Mouse (Mus musculus): ENCODE data around the gene Jaml. TPM values are rescaled to one million over a fixed set of nuclear protein-coding genes. Genes with fewer than 3 reads are reported as not detected.

The Jaml gene
- polyA plus RNA-seq, 1 experiment from 2014 or later, result 0.15 TPM

- WGBS, result 21% methylated on average over 5 of the region's 5 CpGs
- no peak overlapping the region for H3K27ac ChIP-seq
- no peaks in the 10 kb centered on the region for H3K36me3 ChIP-seq (replicated peaks)
- no peak overlapping the region for H3K9ac ChIP-seq
- H3K27me3 ChIP-seq, result peaks cover 76% of the 10 kb centered on the region
- no peaks in the 10 kb centered on the region for H3K9me3 ChIP-seq
- H3K4me3 ChIP-seq (replicated peaks), result no peak overlapping the region
- ATAC-seq (ENCODE audit: low FRiP score), result no peak
- peaks cover 14% of the 10 kb centered on the region for H3K4me1 ChIP-seq
- no peak overlapping the region for H3K4me2 ChIP-seq
Observed at GRCm38 (mm10) chr9:45133484-45134310, 54.7 kb downstream of the Jaml start.

DNA sequence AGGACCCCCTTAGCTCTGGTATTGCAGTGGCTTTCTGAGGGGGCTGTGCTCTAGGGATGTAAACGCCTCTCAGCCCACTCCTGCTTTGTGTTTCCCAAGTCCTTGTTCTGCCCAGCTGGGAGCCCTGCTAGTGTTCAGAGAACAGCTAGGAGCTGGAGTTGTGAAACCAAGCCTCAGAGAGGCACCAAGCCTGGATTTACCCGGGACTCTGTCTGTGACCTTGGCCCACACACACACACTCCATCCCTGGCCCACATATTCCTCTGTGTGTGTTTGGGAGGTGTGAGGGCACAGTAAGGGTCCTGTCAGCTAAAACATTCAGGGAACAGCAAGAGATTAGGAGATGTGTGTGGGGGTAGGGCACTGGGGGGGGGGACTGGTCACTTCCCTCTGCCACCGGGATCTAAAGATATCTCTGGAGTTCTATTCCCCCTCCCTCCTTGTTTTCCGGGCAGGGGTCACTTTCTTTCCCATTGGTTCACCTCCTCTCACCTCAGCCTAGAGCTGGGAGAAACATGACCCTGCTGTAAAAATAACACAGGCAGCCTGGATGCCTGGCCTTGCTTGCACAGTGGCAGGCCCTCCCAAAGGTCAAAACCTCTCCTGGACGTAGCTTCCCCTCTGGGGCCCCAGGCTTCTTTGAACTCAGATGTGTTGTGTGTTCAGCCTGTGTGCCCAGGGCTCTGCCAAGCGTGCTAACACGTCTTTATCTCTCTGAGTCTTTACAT, 57.6 kb downstream of the Jaml start:
- 10% methylated on average over 7 of the region's 7 CpGs for WGBS
- H3K36me3 ChIP-seq (replicated peaks), result no peaks in the 10 kb centered on the region
- H3K4me3 ChIP-seq (replicated peaks), result no peak overlapping the region
- peaks cover 28% of the 10 kb centered on the region for H3K4me1 ChIP-seq
- H3K27me3 ChIP-seq, result peaks cover 96% of the 10 kb centered on the region
- H3K9me3 ChIP-seq, result no peaks in the 10 kb centered on the region
- no peak for ATAC-seq (ENCODE audit: low FRiP score)
- no peak overlapping the region for H3K4me2 ChIP-seq
- no peak overlapping the region for H3K9ac ChIP-seq
- H3K27ac ChIP-seq, result no peak overlapping the region

DNA sequence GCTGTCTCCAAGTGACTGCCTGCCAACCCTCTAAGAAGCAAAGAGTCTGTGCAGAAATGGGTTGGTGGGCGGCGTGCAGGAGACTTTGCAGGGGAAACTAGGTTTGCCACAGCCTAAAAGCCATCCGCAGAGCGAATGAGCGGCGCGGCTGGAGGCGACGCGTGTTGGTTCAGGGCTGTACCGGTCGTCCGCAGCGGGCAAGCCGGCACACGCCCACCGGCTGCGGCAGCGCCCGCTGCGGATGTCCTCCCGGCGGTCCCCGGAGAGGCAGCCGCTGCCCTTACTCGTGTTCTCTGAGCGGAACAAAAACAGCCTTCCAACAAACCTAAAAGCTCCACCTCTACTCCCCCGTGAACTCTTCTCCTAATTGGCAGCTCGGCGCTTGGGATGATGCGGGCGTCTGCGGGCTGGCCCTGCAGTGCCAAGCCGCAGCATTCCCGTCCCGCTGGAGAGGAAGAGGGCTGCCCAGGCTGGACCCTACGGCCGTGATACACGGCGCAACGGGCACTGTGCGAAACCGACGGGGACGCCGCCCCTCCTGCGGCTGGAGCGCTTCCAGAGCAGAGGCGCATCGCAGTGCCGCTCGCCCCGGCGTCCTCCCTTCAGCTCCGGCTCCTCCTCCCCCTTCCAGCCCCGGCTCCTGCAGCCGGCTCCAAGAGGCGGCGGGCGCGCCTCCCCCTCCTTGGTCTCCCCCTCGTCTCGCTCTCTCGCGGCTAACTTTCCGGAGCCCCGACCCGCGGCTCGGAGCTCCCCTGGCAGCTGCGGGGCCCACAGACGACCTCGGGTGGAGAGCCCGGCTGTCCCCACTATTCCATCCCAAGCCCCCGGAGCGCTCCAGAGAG, 59.4 kb downstream of the Jaml start, which contains the start of gene Scn4b:
Gene Scn4b, plus strand, starts transcription at position 205 of the 842 bp plus-strand sequence.
- under 1% methylated on average over 68 of the region's 76 CpGs for WGBS
- Histone ChIP-seq H3K9me3 (no peaks in the 10 kb centered on the region), H3K27ac (no peak within 1 kb of the TSS), H3K4me1 (peaks cover 30% of the 10 kb centered on the region), H3K36me3 (replicated peaks) (no peaks in the 10 kb centered on the region), H3K4me2 (peak within 1 kb of the TSS; percentile 88), H3K9ac (peak within 1 kb of the TSS; percentile 51), H3K4me3 (replicated peaks) (peak within 1 kb of the TSS; percentile 47), H3K27me3 (peaks cover 99% of the 10 kb centered on the region)
- ATAC-seq (ENCODE audit: low FRiP score), result peak; percentile 36; the same call in 1 of the 2 replicates

DNA sequence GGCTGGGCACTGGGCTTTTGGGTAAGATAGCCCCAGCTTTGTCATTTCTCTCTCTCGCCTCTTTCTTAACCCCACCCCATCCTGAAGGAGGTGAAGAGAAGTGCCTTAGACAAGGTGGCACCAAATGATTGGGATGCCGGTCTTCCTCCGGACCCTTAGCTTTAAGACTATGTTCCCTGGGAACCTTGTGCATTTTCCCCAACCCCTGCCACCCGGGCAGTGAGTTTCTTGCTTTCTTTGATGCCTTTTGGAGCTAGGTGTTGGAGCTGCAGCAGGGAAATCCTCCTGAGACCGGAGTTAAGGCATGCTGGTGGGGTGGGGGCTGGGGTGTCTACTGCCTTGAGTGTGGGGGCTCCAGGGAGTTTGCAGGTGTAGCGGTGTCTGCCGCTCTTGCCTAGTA, 60.1 kb downstream of the Jaml start:
- peaks cover 99% of the 10 kb centered on the region for H3K27me3 ChIP-seq
- WGBS, result under 1% methylated on average over 7 of the region's 7 CpGs
- no peak overlapping the region for H3K27ac ChIP-seq
- H3K4me2 ChIP-seq, result peak overlapping the region; percentile 88
- ATAC-seq (ENCODE audit: low FRiP score), result no peak
- H3K9ac ChIP-seq, result 0 out of 2 replicates have a peak overlapping the region, but pooled peaks have one; percentile 51
- peak overlapping the region; percentile 47 for H3K4me3 ChIP-seq (replicated peaks)
- peaks cover 30% of the 10 kb centered on the region for H3K4me1 ChIP-seq
- no peaks in the 10 kb centered on the region for H3K9me3 ChIP-seq
- no peaks in the 10 kb centered on the region for H3K36me3 ChIP-seq (replicated peaks)

DNA sequence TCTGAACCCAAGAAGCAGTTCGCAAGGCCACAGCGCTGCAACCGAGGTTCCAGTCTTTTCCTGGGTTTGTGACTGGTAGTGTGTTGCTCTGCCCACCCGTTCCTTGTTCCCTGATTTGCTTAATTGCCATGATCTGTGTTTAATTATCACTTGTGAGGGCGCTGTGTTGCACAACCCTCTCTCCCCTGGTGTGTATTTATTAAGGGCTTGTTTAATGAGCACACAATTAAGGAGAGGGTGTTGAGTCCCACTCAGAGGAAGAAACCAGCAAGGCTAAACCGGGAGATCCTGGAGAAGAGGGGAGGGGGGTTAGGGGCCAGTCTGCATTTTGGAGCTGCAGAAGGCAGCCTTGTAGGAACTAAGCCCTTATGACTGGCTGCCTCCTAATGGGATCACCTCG, 62.0 kb downstream of the Jaml start:
- no peak overlapping the region for H3K9ac ChIP-seq
- no peaks in the 10 kb centered on the region for H3K36me3 ChIP-seq (replicated peaks)
- ATAC-seq (ENCODE audit: low FRiP score), result peak; percentile 63; the same call in 1 of the 2 replicates
- no peaks in the 10 kb centered on the region for H3K9me3 ChIP-seq
- H3K27ac ChIP-seq, result no peak overlapping the region
- peaks cover 98% of the 10 kb centered on the region for H3K27me3 ChIP-seq
- no peak overlapping the region for H3K4me3 ChIP-seq (replicated peaks)
- no peak overlapping the region for H3K4me2 ChIP-seq
- 31% methylated on average over 7 of the region's 7 CpGs for WGBS
- H3K4me1 ChIP-seq, result peaks cover 36% of the 10 kb centered on the region

DNA sequence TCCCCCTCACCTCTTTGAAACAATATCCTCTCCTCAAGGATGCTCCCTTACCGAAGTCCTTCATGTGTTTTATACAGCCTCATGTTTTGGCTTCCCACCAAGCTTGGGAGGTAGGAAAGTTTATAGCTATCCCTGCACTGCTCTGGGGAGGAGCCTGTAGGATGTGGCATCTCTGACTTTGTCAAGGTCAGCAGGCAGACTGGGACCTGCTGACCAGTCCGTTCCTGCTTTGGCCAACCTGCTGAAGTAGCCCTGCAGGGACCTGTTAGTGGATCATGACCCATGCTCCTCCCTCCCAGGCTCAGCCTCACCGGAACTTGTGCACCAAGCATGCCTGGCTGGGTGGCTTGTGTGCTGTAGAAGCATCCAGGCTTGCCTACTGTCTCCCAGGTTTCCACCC, 63.7 kb downstream of the Jaml start:
- WGBS, result 63% methylated on average over 3 of the region's 3 CpGs
- Histone ChIP-seq H3K4me3 (replicated peaks) (no peak overlapping the region), H3K4me2 (no peak overlapping the region), H3K4me1 (peaks cover 34% of the 10 kb centered on the region), H3K9me3 (no peaks in the 10 kb centered on the region), H3K27ac (no peak overlapping the region), H3K9ac (no peak overlapping the region), H3K27me3 (peaks cover 97% of the 10 kb centered on the region), H3K36me3 (replicated peaks) (no peaks in the 10 kb centered on the region)
- no peak for ATAC-seq (ENCODE audit: low FRiP score)

GRCm38 (mm10) chr9:45145533-45146266, 66.7 kb downstream of the Jaml start:
- no peak for ATAC-seq (ENCODE audit: low FRiP score)
- H3K27me3 ChIP-seq, result peaks cover 92% of the 10 kb centered on the region
- peak overlapping the region; percentile 37 for H3K4me3 ChIP-seq (replicated peaks)
- peak overlapping the region; percentile 45; the same call in 1 of the 2 replicates for H3K9ac ChIP-seq
- no peak overlapping the region for H3K27ac ChIP-seq
- peaks cover 21% of the 10 kb centered on the region for H3K4me1 ChIP-seq
- peak overlapping the region; percentile 63 for H3K4me2 ChIP-seq
- WGBS, result 2% methylated on average over 27 of the region's 27 CpGs
- no peaks in the 10 kb centered on the region for H3K36me3 ChIP-seq (replicated peaks)
- no peaks in the 10 kb centered on the region for H3K9me3 ChIP-seq

GRCm38 (mm10) chr9:45146267-45146597, 67.2 kb downstream of the Jaml start:
- H3K4me3 ChIP-seq (replicated peaks), result peak overlapping the region; percentile 37
- no peaks in the 10 kb centered on the region for H3K36me3 ChIP-seq (replicated peaks)
- peak overlapping the region; percentile 45; the same call in 1 of the 2 replicates for H3K9ac ChIP-seq
- H3K9me3 ChIP-seq, result no peaks in the 10 kb centered on the region
- ATAC-seq (ENCODE audit: low FRiP score), result no peak
- under 1% methylated on average over 5 of the region's 5 CpGs for WGBS
- no peak overlapping the region for H3K27ac ChIP-seq
- H3K4me2 ChIP-seq, result peak overlapping the region; percentile 63
- H3K4me1 ChIP-seq, result peaks cover 16% of the 10 kb centered on the region
- peaks cover 87% of the 10 kb centered on the region for H3K27me3 ChIP-seq

- Histone ChIP-seq H3K4me1 (peaks cover 2% of the 10 kb centered on the region), H3K4me3 (replicated peaks) (no peak overlapping the region), H3K36me3 (replicated peaks) (no peaks in the 10 kb centered on the region), H3K27me3 (peaks cover 52% of the 10 kb centered on the region), H3K4me2 (no peak overlapping the region), H3K9me3 (no peaks in the 10 kb centered on the region), H3K27ac (no peak overlapping the region), H3K9ac (no peak overlapping the region)
- ATAC-seq (ENCODE audit: low FRiP score), result no peak
- 80% methylated on average over 1 of the region's 1 CpGs for WGBS
Observed at GRCm38 (mm10) chr9:45150933-45151332, 72.0 kb downstream of the Jaml start.

DNA sequence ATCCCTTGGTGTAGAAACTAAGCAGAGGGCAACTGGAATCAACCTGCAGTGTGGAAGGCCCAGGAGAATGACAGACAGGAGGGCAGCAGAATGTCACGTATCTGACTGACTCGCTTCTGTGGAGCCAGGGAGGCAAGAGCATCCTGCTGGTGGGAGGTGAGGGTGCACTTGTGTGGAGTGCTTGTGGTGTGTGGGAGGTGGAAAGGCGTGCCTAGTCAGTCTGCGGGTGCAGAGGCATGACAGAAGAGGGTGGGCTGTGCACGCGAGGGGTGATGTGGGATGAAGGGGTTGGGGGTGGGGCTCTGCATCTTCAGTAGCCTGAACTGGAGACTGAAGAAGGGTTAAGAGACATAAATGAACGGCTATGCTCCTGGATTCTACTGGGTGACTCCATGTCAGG, 74.4 kb downstream of the Jaml start:
- Histone ChIP-seq H3K9ac (no peak overlapping the region), H3K27me3 (peaks cover 33% of the 10 kb centered on the region)
- WGBS, result 85% methylated on average over 7 of the region's 7 CpGs

More for the DNA sequence above, 74.4 kb downstream of the Jaml start:
- no peak for ATAC-seq (ENCODE audit: low FRiP score)
- Histone ChIP-seq H3K4me3 (replicated peaks) (no peak overlapping the region), H3K4me2 (no peak overlapping the region), H3K36me3 (replicated peaks) (no peaks in the 10 kb centered on the region), H3K4me1 (no peaks in the 10 kb centered on the region), H3K27ac (no peak overlapping the region), H3K9me3 (no peaks in the 10 kb centered on the region)

Data from forebrain, embryonic 12.5 days (tissue).